Mouse (Mus musculus) cerebellum, adult 9-11 months (tissue): ENCODE data around the gene 0610010F05Rik.
"Not testable (repeated sequence)": the region's sequence is repeated elsewhere in the genome, so short reads cannot be mapped to it uniquely, and the experiment has no call there.

Experiments used
- DNase-seq: peaks from one replicate; pipeline ENCODE4 v3.0.0; 2022

The 0610010F05Rik gene

GRCm38 (mm10) chr11:23632945-23633878 is at the start of gene 0610010F05Rik:
TSS of gene 0610010F05Rik (minus strand) at chr11:23633639.
- peak; percentile 89 for DNase-seq

GRCm38 (mm10) chr11:23682561-23682960 is 49.1 kb upstream of the 0610010F05Rik start:
- no peak for DNase-seq

DNA sequence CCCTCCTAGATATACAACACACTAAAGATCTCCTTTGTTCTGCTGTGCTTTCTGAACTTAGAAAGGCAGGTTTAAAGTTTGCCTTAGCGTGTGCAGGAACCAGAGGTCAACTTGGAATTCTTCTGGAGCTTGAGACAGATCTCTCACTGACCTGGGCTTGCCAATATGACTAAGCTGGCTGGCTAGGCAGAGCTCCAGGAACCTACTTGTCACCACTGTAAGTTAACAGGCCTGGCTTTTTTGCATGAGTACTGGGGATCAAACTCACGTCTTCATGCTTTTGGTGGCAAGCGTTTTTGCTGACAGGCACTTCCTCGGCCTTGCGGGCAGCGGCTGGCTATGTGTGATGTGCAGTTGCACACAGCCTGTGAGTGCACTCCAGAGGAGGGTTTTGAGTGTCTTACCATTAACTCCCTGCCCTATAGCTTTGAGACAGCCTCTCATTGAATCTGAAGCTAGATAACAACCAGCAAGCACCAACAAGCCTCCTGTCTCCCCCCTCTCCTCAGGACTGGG is 47.1 kb upstream of the 0610010F05Rik start:
- no peak for DNase-seq

- DNase-seq: peak; percentile 37
These were observed 45.7 kb upstream of the 0610010F05Rik start for GRCm38 (mm10) chr11:23679044-23679642.

GRCm38 (mm10) chr11:23676100-23676499 is 42.7 kb upstream of the 0610010F05Rik start:
- no peak for DNase-seq

- DNase-seq: no peak
These were observed 38.9 kb upstream of the 0610010F05Rik start for GRCm38 (mm10) chr11:23672256-23672749.

DNA sequence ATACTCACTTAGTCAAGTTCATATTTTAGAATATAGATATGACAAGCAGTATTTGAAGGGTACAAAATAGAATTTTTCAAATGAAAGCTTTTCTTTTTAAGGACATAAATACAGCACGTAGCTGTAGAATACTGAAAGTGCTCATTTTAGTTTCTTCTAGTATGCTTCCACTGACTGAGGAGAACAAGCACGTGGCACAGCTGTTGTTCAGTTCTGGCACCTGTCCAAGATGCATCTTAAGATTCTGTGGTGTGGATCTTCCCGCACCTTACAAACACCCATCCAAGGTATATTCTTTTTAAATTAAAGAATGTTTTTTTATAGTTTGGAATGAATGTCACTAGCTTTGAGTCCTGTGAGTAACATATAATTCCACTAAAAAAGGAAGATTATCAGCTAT is 33.7 kb upstream of the 0610010F05Rik start:
- DNase-seq: peak; percentile 26

DNA sequence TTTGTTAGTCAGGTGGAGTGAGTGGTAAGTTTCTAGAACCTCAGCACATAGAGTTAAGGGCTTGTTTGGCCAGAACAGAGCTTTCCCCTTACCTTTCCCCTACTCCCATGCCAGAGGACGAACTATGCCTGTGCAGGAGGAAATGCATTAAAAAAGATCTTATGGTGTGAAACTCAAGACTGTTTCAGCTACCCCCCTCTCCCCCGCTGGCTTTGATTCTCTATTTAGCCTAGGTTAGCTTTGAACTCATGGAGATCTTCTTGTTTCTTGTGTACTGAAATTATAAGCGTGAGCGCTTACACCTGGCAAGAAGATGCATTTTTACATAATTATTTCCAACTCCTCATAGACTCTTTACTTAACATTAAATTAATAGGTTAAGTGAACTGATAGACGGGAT is 33.1 kb upstream of the 0610010F05Rik start:
- DNase-seq: no peak

GRCm38 (mm10) chr11:23665798-23666501 is 32.5 kb upstream of the 0610010F05Rik start, which contains the start of gene Pex13:
TSS of gene Pex13 (minus strand) at chr11:23665959.
- peak; percentile 92 for DNase-seq

- DNase-seq: no peak
These were observed 31.9 kb upstream of the 0610010F05Rik start, which contains the start of gene Pus10 for GRCm38 (mm10) chr11:23665311-23665786. TSS of gene Pus10 (plus strand) at chr11:23665674.

DNA sequence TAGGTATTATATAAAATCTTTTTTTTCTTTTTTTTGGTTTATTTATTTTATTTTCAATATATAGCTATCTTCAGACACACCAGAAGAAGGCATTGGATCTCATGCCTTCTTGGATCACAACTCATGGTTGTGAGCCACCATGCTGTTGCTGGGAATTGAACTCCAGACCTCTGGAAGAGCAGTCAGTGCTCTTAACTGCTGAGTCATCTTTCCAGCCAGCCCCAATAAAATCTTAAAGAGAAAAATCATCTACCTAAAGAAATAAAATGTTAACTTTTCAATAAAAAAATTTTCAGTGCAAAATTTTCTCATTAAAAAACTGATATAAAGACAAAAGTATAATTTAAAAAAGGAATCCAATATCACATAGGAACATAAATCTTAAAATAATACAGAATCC is 30.8 kb upstream of the 0610010F05Rik start:
- no peak for DNase-seq

DNA sequence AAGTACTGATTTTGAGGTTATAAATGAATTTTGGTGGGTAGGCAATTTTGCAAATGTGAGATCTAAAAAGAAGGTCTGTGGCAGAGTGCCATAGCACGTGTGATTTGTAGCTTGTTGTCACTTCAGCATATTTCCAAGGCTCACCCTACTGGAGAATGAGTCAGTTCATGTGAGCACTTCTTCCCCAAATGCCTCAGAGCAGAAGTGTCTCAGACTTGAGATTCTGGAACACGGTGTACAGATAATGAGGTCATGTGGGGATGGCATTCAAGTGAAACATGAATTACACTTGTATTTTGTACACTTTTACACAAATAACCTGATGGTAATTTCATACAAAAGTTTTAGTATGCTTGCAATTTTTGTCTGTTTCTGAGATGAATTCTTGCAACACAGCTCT is 24.4 kb upstream of the 0610010F05Rik start:
- no peak for DNase-seq

DNA sequence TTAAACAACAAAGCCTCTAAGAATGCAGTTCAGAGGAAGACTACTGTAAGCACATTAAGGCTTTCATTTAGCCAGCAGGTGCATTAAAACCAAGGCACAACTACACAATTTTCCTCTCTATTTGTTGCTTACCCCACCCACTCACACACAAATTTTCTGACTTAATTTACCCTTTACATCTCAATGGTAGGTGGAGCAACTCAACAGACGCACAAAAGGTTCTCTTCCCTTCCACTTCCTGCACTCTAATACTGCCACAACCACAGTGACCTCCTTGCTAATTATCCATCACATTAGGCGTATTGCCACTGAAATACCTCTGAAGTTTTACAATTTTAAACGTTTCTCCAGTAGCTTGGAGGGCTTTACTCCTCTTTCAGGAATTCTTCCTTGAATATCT is 20.2 kb upstream of the 0610010F05Rik start:
- DNase-seq: no peak

DNA sequence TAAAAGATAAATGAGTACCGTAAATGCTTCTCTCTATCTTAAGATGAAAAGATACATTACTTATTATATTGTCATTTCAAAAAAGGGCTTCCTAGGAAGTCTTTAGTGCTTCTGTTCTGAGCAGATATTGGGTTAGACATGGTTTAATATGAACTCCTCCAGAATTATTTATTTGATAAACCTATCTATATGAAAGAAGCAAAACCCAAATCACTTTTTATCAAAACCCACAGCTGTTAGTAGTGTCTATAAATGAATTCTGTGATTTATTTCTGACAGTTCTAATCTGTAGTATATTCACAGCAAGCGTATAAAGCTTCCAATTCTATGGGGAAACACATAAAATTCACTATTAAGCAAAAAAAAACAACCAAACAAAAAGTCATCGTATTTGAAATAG is 14.4 kb upstream of the 0610010F05Rik start:
- DNase-seq: no peak

DNA sequence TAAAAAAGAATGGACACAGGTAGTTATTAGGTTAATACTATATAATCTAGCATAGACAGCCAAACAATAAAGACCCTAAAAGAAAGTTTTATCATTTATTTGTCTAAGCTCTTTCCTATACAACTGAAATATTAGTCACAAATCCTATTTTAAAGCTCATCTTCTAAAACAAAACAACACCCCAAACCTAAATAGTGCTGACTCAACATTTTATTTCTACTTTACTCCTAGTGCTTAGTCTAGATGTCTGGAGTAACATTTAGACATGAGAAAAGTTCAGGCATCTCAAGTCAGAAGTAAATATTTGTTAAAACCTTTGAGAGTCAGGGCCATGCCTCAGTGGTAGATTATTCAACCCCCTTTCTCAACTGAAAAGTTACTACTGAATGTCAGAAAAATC is 14.0 kb upstream of the 0610010F05Rik start:
- DNase-seq: no peak

GRCm38 (mm10) chr11:23634573-23634972 is 1.1 kb upstream of the 0610010F05Rik start:
- DNase-seq: peak; percentile 25

DNA sequence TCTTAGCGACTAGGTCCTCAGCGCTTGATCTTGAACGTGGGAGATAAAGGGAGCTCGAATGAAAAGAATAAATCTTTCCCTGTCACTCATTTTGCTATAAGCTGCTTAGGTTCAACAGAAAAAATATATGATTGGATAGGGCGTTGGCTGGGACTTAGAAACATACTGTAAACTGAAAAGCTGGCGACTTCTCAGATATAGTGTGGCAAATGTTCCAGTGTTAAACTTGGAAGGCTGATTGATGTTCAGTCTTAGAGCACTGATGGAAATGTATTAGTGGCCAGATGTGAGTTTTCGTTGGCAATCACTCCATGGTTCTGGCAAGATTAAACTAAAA is 408 bp upstream of the 0610010F05Rik start:
- no peak for DNase-seq

DNA sequence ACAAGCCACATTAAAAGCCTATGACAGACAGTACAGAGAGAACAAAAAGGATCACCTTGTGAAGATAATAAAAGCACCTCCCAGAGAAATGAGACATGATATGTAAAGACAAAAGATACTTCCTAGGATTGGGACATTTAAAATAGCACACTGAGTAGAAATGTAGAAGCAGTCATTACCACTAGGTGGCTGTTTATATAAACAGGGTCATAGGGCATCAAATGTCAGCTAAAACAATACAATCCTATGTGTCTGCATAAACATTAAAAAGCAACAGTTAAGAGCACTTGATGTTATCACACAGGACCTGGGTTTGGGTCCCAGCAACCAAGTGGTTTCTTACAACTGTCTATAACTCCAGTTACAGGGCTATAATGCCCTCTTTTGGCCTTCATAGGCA is 2.8 kb downstream of the 0610010F05Rik start:
- no peak for DNase-seq

DNA sequence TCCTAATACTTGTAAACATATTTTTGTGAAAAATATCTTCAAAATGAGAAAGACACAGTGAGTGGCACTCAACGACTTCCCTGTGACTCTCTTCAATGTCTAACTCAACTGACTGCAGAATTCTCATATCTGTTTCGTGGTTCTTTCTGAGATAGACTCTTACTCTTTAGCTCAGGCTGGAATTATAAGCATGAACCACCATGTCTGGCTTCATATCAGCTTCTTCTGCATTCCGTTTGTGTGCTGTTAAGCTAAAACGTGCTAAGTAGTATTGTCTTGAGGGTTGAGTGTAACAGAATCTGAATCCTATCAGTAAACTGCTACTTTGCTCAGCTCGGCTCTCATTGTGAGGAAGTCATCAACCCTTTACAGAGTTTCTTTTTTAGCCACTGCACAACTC is 14.4 kb downstream of the 0610010F05Rik start:
- DNase-seq: no peak

GRCm38 (mm10) chr11:23614546-23614945 is 18.9 kb downstream of the 0610010F05Rik start:
- DNase-seq: no peak

DNA sequence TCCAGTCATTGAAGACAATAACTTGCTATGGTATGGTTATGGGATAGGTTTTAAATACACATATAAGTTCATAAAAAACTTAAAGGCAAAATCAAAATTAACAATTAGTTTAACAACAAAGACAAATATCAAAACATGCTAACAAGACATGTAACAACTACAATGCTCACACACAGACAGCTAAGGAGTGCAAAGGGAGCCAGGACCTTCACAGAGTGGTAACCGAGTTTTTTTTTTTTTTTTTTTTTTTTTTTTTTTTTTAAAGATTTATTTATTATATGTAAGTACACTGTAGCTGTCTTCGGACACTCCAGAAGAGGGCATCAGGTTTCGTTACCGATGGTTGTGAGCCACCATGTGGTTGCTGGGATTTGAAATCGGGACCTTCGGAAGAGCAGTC is 26.1 kb downstream of the 0610010F05Rik start:
- not testable (repeated sequence) for DNase-seq

DNA sequence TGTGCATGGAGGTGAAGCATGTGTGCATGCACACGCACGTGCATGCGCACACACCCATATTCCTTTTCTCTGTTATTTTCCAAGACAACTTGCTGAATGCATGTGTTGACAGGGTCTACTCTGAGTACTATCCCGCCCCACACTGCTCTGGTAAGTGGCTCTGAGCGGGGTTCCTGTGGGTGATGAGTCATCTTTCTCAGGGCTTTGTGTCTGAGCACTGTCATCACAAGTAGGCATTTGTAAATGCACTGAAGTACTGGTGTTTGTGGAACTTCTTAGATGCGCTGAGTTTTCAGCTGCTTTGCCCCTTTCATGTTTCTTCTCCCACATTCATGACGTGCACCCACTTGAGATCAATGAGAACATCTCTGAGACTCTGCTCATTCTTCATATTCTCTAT is 63.3 kb downstream of the 0610010F05Rik start:
- DNase-seq: no peak

DNA sequence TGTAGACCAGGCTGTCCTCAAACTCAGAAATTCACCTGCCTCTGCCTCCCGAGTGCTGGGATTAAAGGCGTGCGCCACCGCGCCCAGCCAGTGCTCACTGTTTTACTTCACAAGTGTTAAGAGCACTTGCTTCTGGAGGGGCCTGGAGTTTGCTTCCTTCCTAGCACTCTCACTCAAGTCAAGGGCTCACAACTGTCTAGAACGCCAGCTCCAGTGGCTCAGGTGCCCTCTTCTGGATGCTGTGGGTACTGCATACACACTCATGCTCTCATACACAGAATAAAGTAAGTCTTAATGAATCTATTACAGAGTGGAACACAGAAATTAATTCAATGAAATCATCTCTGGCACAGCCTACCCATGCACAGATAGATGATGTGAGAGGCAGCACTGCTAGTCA is 67.7 kb downstream of the 0610010F05Rik start:
- DNase-seq: peak; percentile 56
